Mouse (Mus musculus) small intestine, adult 2 months (tissue): ENCODE data around the gene Ppil6.

Experiments used
- CTCF ChIP-seq: fragments of 200-500 bp; IDR thresholded peaks from 2 replicates; pipeline ENCODE4 v1.5.1; 2012; ENCODE audit warnings: low read depth, mild to moderate bottlenecking, control low read depth, inconsistent platforms, low read length, moderate library complexity, mixed read lengths; ENCODE audit not compliant: insufficient replicate concordance, insufficient read length; ENCODE audit errors: extremely low read depth
- POLR2A ChIP-seq: fragments of 200-500 bp; IDR thresholded peaks from 2 replicates; pipeline ENCODE4 v1.6.1; 2012; ENCODE audit warnings: low read depth, mild to moderate bottlenecking, control low read depth, inconsistent platforms, low read length, moderate library complexity

GRCm38 (mm10) chr10:41449684-41450083, 40.6 kb upstream of the Ppil6 start:
- TF ChIP-seq POLR2A (no peak), CTCF (no peak)
